Mouse (Mus musculus): ENCODE measurements around the gene Ms4a6b.
"Not testable (repeated sequence)": the region's sequence is repeated elsewhere in the genome, so short reads cannot be mapped to it uniquely, and the experiment has no call there.

Ms4a6b gene

GRCm38 (mm10) chr19:11533421-11533820 is 17.1 kb downstream of the Ms4a6b start:
- in situ Hi-C loops (cut with MboI, MseI): no loop called here

- in situ Hi-C loops (cut with MboI, MseI): no loop called here
Measured at GRCm38 (mm10) chr19:11533888-11534445, 17.7 kb downstream of the Ms4a6b start.

GRCm38 (mm10) chr19:11536593-11536992 is 20.3 kb downstream of the Ms4a6b start, which contains the start of gene Ms4a4d:
Gene Ms4a4d, plus strand, starts transcription at chr19:11536801.
- in situ Hi-C loops (cut with MboI, MseI): no loop called here

- in situ Hi-C loops (cut with MboI, MseI): no loop called here
Measured at GRCm38 (mm10) chr19:11537336-11537735, 21.0 kb downstream of the Ms4a6b start.

DNA sequence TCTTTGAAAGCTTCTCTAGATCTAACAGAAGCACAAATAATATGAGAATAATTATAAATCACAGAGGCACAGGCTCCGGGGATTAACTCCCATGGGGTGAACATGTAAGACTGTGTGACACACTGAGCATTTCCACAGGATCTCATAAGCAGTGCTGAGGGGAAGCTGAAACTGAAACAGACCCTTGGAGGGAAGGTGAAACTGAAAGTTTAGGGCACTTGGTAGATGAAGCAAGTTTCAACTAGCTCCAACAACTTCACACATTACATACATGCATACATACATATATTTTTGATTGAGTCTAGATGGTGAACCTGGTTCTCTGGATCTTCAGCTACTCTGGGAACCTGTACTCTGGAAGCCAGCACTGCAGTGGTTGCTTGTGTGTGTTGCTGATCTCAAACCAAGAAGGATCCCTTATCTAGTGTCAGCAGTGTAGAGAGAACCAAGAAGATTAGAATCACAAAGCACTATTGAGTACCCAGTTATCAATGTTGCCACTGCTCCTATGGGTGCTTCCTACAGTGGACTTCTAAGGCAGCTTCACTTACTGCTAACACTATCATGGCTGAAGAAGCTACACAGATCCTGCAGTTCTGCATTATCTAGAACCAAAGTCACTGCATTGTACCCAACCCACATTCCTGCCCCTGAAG is 24.0 kb downstream of the Ms4a6b start:
- in situ Hi-C loops (cut with MboI, MseI): not testable (repeated sequence)

DNA sequence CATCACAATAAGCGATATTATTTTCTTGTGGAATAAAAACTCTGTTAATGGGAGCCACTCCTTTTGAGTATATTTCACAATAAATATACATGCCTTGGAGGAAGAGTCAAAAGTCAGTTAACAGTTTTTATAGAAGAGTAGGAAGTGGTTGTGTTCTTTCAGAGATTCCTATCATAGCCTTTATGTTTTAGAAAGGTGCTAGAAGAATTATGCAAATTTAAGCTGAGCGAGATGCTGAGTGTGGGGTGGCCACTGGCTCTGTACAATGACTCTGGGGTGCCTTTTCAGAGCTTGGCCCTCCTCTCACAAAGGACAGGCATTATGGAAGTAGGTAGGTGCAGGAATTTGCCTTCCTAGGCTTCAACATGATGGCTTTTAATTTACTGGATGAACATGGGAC is 28.1 kb downstream of the Ms4a6b start:
- in situ Hi-C loops (cut with MboI, MseI): not testable (repeated sequence)

DNA sequence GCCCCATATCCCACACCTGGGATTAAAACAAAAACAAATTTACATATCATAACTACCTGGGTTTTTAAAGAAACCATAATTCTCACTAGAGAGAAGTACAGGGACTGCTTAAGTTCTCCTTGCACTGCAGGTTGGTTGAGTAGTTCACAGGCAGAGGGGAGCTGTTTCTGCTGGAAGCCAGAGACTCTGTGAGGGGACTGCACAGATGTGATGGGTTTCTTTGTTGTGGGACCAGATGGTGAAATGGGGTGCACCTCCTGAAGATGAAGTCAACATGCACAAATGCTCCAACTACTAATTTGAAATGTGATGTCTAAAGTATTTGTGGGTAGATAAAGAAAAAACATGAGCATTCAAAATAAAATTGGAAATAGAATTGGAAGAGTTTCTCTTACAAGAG is 31.6 kb downstream of the Ms4a6b start:
- in situ Hi-C loops (cut with MboI, MseI): no loop called here

DNA sequence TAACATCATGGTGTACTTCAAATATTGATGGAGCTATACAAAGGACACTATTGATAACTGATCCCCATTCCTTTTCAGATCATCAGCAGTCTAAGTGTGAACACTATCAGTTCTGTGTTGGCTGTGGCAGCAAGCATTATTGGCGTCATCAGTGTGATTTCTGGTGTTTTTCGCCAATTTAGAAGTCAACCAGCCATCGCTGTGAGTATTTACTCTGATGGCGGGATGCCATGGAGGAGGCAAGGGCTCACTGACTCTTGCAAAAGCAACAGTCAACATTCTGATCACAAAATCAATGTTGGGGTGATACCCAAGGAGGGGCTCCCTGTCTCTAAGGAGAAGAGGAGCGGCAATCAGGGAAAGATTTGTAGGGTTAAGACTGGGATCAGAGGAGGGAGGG is 38.4 kb downstream of the Ms4a6b start:
- in situ Hi-C loops (cut with MboI, MseI): no loop called here

DNA sequence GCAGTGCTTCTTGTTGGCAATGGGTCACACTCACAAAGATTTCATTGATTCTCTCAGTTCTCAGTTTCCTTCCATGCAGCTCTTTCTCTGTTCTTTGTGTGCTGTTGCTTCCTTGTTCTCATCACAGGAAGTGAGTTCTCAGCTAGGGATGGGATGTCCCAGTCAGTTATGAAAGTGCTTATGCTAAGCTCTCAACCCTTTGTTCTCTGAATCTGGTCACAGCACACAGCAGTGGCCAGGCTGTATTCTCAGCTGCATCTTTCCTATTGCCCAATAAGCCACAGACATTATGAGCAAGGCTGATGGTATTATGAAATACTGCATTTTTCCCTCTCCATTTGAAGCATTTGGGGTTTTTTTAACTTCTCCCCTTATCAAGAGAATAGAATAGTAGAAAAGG is 43.2 kb downstream of the Ms4a6b start:
- in situ Hi-C loops (cut with MboI, MseI): not testable (repeated sequence)

GRCm38 (mm10) chr19:11574965-11575364 is 58.7 kb downstream of the Ms4a6b start:
- in situ Hi-C loops (cut with MboI, MseI): no loop called here
